Mouse (Mus musculus): Measurements from ENCODE around the gene Zfp280d.

DNA sequence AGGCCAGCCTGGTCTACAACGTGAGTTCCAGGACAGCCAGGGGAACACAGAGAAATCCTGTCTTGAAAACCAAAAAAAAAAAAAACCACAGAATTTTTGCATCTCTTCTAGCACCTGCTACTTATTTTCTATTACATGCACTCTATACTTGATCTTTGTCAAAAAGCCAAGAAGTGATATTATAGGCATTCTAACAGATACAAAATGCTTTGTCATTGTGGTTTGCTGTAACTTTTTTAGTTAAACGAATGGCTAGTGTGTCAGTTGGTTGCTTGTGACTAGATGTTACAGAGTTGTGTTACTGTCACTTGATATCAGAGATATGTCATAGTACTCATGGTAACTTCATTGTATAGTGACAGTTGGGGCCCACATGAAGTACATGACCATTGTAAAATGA, 61.4 kb downstream of the Zfp280d start:
- TF ChIP-seq CTCF (IDR thresholded peaks at IDR 0.05): no peak
- TF ChIP-seq EP300 (IDR thresholded peaks at IDR 0.05): no peak

Measured in lung, postnatal 0 days (tissue).